Mouse (Mus musculus): Measurements from ENCODE around the gene Cbfa2t3. TPM values are rescaled to one million over a fixed set of nuclear protein-coding genes. Genes with fewer than 3 reads are reported as not detected.

The Cbfa2t3 gene
- total and polyA plus RNA-seq, 3 experiments: 10.5 to 102 TPM; not detected in 1

- TF ChIP-seq KAT2A (conservative IDR thresholded peaks at IDR 0.05; ENCODE audit: low read depth, low read length): no peak
- peak; percentile 97 for TF ChIP-seq ETS1 (IDR thresholded peaks at IDR 0.05; ENCODE audit: low read depth, low read length)
- no peak for TF ChIP-seq GABPA (IDR thresholded peaks at IDR 0.05; ENCODE audit: low read depth, low read length)
- no peak for TF ChIP-seq USF1 (IDR thresholded peaks at IDR 0.05; ENCODE audit: low read depth, low read length)
- TF ChIP-seq HCFC1 (IDR thresholded peaks at IDR 0.05; ENCODE audit: low read depth, low read length): no peak; the same call in 1 of the 2 replicates
- no peak for TF ChIP-seq UBTF (IDR thresholded peaks at IDR 0.05; ENCODE audit: borderline replicate concordance, insufficient read depth, low read depth, low read length)
- TF ChIP-seq MYB (IDR thresholded peaks at IDR 0.05; ENCODE audit: low read depth, low read length): peak; percentile 74
- TF ChIP-seq ZMIZ1 (IDR thresholded peaks at IDR 0.05; ENCODE audit: low read depth, low read length): peak; percentile 48
- TF ChIP-seq POLR2A (IDR thresholded peaks at IDR 0.05; ENCODE audit: control insufficient read depth in 1 of 2, insufficient read depth in 1 of 2, low read depth in 1 of 2, low read length in 2 of 2, poor library complexity in 1 of 2): peak; percentile 24 to 25; a peak in 1 of 4 replicates
- no peak for TF ChIP-seq JUND (IDR thresholded peaks at IDR 0.05; ENCODE audit: low read depth, low read length)
- peak; percentile 87; the same call in 1 of the 2 replicates for TF ChIP-seq MAZ (IDR thresholded peaks at IDR 0.05; ENCODE audit: low read depth, low read length)
- peak; percentile 17; the same call in 1 of the 2 replicates for TF ChIP-seq POLR2AphosphoS2 (IDR thresholded peaks at IDR 0.05; ENCODE audit: low read length)
- no peak for TF ChIP-seq MYC (IDR thresholded peaks at IDR 0.05; ENCODE audit: low read depth, low read length)
- TF ChIP-seq SIN3A (IDR thresholded peaks at IDR 0.05; ENCODE audit: low read length): peak; percentile 74; the same call in 1 of the 2 replicates
- peak; percentile 98 for TF ChIP-seq RCOR1 (IDR thresholded peaks at IDR 0.05; ENCODE audit: low read depth, low read length)
- no peak for TF ChIP-seq MXI1 (IDR thresholded peaks at IDR 0.05; ENCODE audit: low read depth, low read length)
- TF ChIP-seq MAFK (IDR thresholded peaks at IDR 0.05; ENCODE audit: borderline replicate concordance, low read depth, low read length): peak; percentile 80; the same call in 1 of the 2 replicates
- TF ChIP-seq E2F4 (IDR thresholded peaks at IDR 0.05; ENCODE audit: borderline replicate concordance, low read depth, low read length): no peak
- TF ChIP-seq NELFE (IDR thresholded peaks at IDR 0.05; ENCODE audit: low read depth, low read length): no peak
- no peak for TF ChIP-seq MAX (IDR thresholded peaks at IDR 0.05; ENCODE audit: low read length)
- peak; percentile 93 to 99 for TF ChIP-seq EP300 (IDR thresholded peaks at IDR 0.05; ENCODE audit: low read depth in 1 of 2, low read length in 2 of 2)
- peak; percentile 29; the same call in 1 of the 2 replicates for TF ChIP-seq ZNF384 (IDR thresholded peaks at IDR 0.05; ENCODE audit: low read depth, low read length)
- no peak for TF ChIP-seq ELF1 (IDR thresholded peaks at IDR 0.05; ENCODE audit: low read depth, low read length)
Measured at GRCm38 (mm10) chr8:122720070-122720729, 21.3 kb upstream of the Cbfa2t3 start (continued).

DNA sequence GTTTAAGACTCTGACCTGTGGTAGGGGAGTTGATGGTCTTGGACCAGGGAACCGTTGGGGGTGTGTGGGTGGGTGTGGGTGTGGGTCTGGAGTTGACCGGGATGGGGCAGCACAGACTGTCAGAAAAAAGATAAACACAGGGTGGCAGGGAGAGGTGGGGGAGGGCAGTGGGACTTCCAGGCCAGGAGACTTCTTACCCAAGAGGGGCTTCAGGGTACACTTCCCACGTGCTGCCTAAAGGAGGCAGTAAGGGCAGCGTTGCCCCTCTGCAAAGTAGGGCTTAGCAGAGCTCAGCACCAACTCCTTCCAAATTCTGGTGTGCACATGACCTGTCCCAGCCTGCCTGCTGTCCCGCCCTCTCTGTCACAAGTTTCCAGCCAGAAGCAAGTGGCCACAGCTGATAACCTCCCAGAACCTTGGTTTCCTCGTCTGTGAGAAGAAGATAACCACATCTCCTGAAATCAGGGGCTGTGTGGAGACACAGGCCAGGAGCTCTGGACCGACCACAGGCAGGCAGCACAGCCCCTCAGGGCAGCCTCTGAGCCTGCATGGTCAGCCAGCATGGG lies 20.7 kb upstream of the Cbfa2t3 start:
- H3K27me3 ChIP-seq (ENCODE audit: control insufficient read depth in 1 of 2, insufficient read depth in 2 of 2, low read length in 2 of 2): no peaks in the 10 kb centered on the region
- TF ChIP-seq MYB (IDR thresholded peaks at IDR 0.05; ENCODE audit: low read depth, low read length) (0 out of 2 replicates have a peak, but pooled peaks have one; percentile 44), SMC3 (IDR thresholded peaks at IDR 0.05; ENCODE audit: low read depth, low read length) (no peak; the same call in 1 of the 2 replicates), CHD2 (IDR thresholded peaks at IDR 0.05; ENCODE audit: low read length) (peak; percentile 19; the same call in 1 of the 2 replicates), ZC3H11A (IDR thresholded peaks at IDR 0.05; ENCODE audit: low read depth, low read length) (peak; percentile 14; the same call in 1 of the 2 replicates), RAD21 (IDR thresholded peaks at IDR 0.05; ENCODE audit: low read depth, low read length) (peak; percentile 36), JUND (IDR thresholded peaks at IDR 0.05; ENCODE audit: low read depth, low read length) (no peak), UBTF (IDR thresholded peaks at IDR 0.05; ENCODE audit: borderline replicate concordance, insufficient read depth, low read depth, low read length) (no peak), BHLHE40 (IDR thresholded peaks at IDR 0.05; ENCODE audit: borderline replicate concordance, low read depth, low read length) (peak; percentile 94), ZKSCAN1 (IDR thresholded peaks at IDR 0.05; ENCODE audit: low read depth, low read length) (no peak), KAT2A (conservative IDR thresholded peaks at IDR 0.05; ENCODE audit: low read depth, low read length) (peak; percentile 3; the same call in 1 of the 2 replicates), ETS1 (IDR thresholded peaks at IDR 0.05; ENCODE audit: low read depth, low read length) (peak; percentile 95), CTCF (IDR thresholded peaks at IDR 0.05 in 2 of 3, conservative IDR thresholded peaks at IDR 0.05 in 1 of 3; ENCODE audit: control insufficient read depth in 1 of 3, insufficient read depth in 1 of 3, low read depth in 2 of 3, low read length in 3 of 3, poor library complexity in 1 of 3, severe bottlenecking in 1 of 3) (peak; percentile 49 to 67 (median 59)), MEF2A (IDR thresholded peaks at IDR 0.05; ENCODE audit: extremely low read depth, insufficient replicate concordance, low read depth, low read length, poor library complexity, severe bottlenecking) (no peak), EP300 (IDR thresholded peaks at IDR 0.05; ENCODE audit: low read depth in 1 of 2, low read length in 2 of 2) (peak; percentile 92 to 99), NRF1 (IDR thresholded peaks at IDR 0.05; ENCODE audit: insufficient read depth, low read depth, low read length, poor library complexity, severe bottlenecking) (peak; percentile 25; the same call in 1 of the 2 replicates)

More for the DNA sequence above, 20.7 kb upstream of the Cbfa2t3 start:
- peak overlapping the region; percentile 87 for H3K27ac ChIP-seq (ENCODE audit: control insufficient read depth, low read depth, low read length)
- H3K4me1 ChIP-seq (ENCODE audit: control insufficient read depth in 1 of 2, insufficient read depth in 2 of 2, low read length in 2 of 2): peaks cover 22 to 49% of the 10 kb centered on the region in 2 experiments
- no peaks in the 10 kb centered on the region for H3K79me2 ChIP-seq (ENCODE audit: control insufficient read depth, insufficient read depth, low read length, poor library complexity)
- H3K9ac ChIP-seq (ENCODE audit: control insufficient read depth, low read depth, low read length, poor library complexity, severe bottlenecking): peak overlapping the region; percentile 34
- peaks cover 0 to 37% of the 10 kb centered on the region in 2 experiments; a peak in 2 of 4 replicates for H3K36me3 ChIP-seq (ENCODE audit: control insufficient read depth in 1 of 2, insufficient read depth in 2 of 2, low read length in 2 of 2)
- H3K9me3 ChIP-seq (replicated peaks; ENCODE audit: insufficient read depth, low read length): no peaks in the 10 kb centered on the region
- peak; percentile 95 for DNase-seq (ENCODE audit: low read depth, low spot score)
- H3K4me3 ChIP-seq (ENCODE audit: control insufficient read depth in 1 of 2, insufficient read depth in 1 of 2, low read depth in 2 of 2, low read length in 2 of 2): peak overlapping the region; percentile 7 to 8

All from MEL (cell line).